Mouse (Mus musculus): ENCODE measurements around the gene Chchd4. TPM values are rescaled to one million over a fixed set of nuclear protein-coding genes. Genes with fewer than 3 reads are reported as not detected.

The Chchd4 gene
- polyA plus RNA-seq, 1 experiment from 2014 or later, result 34.2 TPM

DNA sequence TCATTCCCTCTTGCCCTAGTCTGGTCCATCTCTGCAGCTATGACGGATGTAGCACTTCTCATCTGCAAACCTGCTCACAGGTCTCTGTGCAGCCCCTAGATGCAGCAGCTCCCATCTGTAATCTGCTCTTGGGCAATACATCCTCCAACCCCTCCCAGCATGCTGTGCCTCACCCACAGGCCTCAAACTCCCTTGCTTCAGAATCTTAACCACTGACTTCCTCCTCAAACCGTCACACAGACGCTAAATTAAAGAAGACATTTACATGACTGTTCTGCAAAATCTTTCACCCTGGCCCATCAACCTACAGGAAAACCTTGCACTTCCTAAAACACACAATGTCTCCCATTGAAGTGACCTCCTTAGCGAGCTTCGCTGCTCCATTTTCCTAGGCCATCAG lies 32.7 kb upstream of the Chchd4 start:
- peaks cover 68% of the 10 kb centered on the region for H3K36me3 ChIP-seq (ENCODE audit: insufficient read depth, low read length)
- H3K4me3 ChIP-seq (ENCODE audit: low read length), result no peak overlapping the region
- no peak overlapping the region for H3K4me2 ChIP-seq (replicated peaks; ENCODE audit: low read depth, low read length)
- WGBS, result 91% methylated on average over 5 of the region's 5 CpGs
- no peaks in the 10 kb centered on the region; the same call in 1 of the 2 replicates for H3K9me3 ChIP-seq (ENCODE audit: low read length)
- ATAC-seq (ENCODE audit: low FRiP score, low TSS enrichment), result no peak
- H3K4me1 ChIP-seq (ENCODE audit: insufficient read depth, low read length), result no peaks in the 10 kb centered on the region
- H3K27me3 ChIP-seq (ENCODE audit: insufficient read depth, low read length), result no peaks in the 10 kb centered on the region
- no peak overlapping the region for H3K27ac ChIP-seq (ENCODE audit: low read length)
- no peak overlapping the region for H3K9ac ChIP-seq (replicated peaks; ENCODE audit: low read length)

DNA sequence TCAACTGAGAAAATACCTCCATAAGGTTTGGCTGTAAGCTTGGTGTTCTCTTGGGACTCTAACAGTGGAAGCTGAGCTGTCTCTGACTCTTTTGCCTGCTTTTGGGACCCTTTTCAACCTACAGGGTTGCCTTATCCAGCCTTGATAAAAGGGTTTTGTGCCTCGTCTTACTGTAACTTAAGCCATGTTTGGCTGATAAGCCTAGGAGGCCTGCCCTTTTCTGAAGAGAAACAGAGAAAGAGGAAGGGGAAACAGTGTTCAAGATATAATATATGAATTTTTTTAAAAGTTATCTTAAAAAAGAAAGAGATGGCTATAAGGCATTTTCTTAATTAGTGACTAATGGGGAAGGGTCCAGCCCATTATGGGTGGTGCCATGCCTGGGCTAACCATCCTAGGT lies 30.0 kb upstream of the Chchd4 start:
- H3K4me3 ChIP-seq (ENCODE audit: low read length), result no peak overlapping the region
- whole genome bisulfite sequencing, result 80% methylated on average over 1 of the region's 1 CpGs
- H3K4me2 ChIP-seq (replicated peaks; ENCODE audit: low read depth, low read length), result no peak overlapping the region
- no peaks in the 10 kb centered on the region for H3K27me3 ChIP-seq (ENCODE audit: insufficient read depth, low read length)
- H3K9me3 ChIP-seq (ENCODE audit: low read length), result no peaks in the 10 kb centered on the region; the same call in 1 of the 2 replicates
- no peak overlapping the region for H3K27ac ChIP-seq (ENCODE audit: low read length)
- H3K36me3 ChIP-seq (ENCODE audit: insufficient read depth, low read length), result peaks cover 93% of the 10 kb centered on the region
- ATAC-seq (ENCODE audit: low FRiP score, low TSS enrichment), result no peak
- H3K4me1 ChIP-seq (ENCODE audit: insufficient read depth, low read length), result no peaks in the 10 kb centered on the region
- H3K9ac ChIP-seq (replicated peaks; ENCODE audit: low read length), result no peak overlapping the region

DNA sequence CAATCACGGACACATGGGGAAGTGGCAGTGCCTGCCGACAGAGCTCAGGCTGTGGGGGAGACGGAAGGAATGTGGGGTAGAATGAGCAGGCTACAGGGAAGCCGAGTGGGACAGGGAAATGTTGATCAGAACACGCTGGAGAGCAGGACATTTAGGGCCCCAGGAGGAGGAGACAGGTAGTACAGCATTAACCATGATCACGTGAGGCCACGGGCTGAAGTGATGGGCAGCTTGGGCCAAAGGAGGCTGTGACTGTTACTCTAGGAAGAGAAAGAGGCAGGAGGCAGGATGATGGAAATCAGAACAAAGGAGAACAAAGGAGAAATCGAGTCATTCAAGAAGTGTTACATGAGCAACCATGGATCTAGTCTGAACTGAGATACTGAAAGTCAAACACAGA lies 21.2 kb upstream of the Chchd4 start:
- H3K27me3 ChIP-seq (ENCODE audit: insufficient read depth, low read length), result no peaks in the 10 kb centered on the region
- H3K9me3 ChIP-seq (ENCODE audit: low read length), result no peaks in the 10 kb centered on the region
- no peak for ATAC-seq (ENCODE audit: low FRiP score, low TSS enrichment)
- 89% methylated on average over 8 of the region's 8 CpGs for WGBS
- no peaks in the 10 kb centered on the region for H3K4me1 ChIP-seq (ENCODE audit: insufficient read depth, low read length)
- H3K4me2 ChIP-seq (replicated peaks; ENCODE audit: low read depth, low read length), result no peak overlapping the region
- peaks cover 70% of the 10 kb centered on the region for H3K36me3 ChIP-seq (ENCODE audit: insufficient read depth, low read length)
- H3K27ac ChIP-seq (ENCODE audit: low read length), result no peak overlapping the region
- H3K4me3 ChIP-seq (ENCODE audit: low read length), result no peak overlapping the region
- no peak overlapping the region for H3K9ac ChIP-seq (replicated peaks; ENCODE audit: low read length)

DNA sequence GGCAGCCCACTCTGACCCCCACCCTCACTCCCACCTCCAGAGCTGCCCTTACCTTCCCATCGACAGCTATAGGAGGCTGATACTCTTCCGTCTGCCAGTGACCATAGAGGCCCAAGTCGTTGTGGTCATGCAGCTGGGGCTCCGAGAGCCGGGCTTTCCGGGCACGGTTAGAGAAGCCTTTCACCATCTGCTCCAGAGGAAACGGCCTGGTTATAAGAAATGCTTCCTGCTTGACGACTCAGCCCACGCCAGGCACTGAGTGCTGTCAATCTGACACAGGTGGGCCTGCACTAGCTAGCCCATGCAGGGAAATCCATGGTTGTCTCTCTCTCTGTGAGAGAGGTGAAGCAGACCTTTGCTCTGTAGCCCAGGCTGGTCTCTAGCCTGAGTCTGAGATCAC lies 19.7 kb upstream of the Chchd4 start:
- Histone ChIP-seq H3K4me3 (ENCODE audit: low read length) (no peak overlapping the region), H3K4me1 (ENCODE audit: insufficient read depth, low read length) (no peaks in the 10 kb centered on the region), H3K27me3 (ENCODE audit: insufficient read depth, low read length) (no peaks in the 10 kb centered on the region), H3K4me2 (replicated peaks; ENCODE audit: low read depth, low read length) (no peak overlapping the region), H3K9me3 (ENCODE audit: low read length) (no peaks in the 10 kb centered on the region), H3K36me3 (ENCODE audit: insufficient read depth, low read length) (peaks cover 61% of the 10 kb centered on the region), H3K9ac (replicated peaks; ENCODE audit: low read length) (no peak overlapping the region), H3K27ac (ENCODE audit: low read length) (no peak overlapping the region)
- no peak for ATAC-seq (ENCODE audit: low FRiP score, low TSS enrichment)
- 90% methylated on average over 10 of the region's 10 CpGs for WGBS

DNA sequence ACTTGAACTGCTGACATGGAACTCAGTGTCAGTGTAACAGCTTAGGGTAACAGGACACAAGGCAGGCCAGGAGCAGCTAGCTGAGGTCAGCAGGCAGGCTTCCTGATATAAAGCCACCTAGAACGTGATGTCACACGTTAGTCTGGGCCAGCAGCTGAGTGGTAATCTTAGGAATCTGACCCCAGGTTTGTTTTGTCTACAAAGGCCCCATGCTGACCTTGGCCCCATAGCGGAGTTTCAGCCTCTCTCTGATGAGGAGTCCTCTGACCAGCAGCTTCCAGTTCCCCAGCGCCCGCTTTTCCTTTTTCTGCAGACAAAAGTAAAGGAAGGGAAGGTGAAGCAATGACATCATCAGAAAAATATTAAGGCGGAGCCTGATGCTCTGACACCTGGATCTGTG lies 17.7 kb upstream of the Chchd4 start:
- 62% methylated on average over 6 of the region's 6 CpGs for WGBS
- Histone ChIP-seq H3K4me2 (replicated peaks; ENCODE audit: low read depth, low read length) (no peak overlapping the region), H3K27me3 (ENCODE audit: insufficient read depth, low read length) (no peaks in the 10 kb centered on the region), H3K9ac (replicated peaks; ENCODE audit: low read length) (no peak overlapping the region), H3K9me3 (ENCODE audit: low read length) (no peaks in the 10 kb centered on the region), H3K27ac (ENCODE audit: low read length) (no peak overlapping the region), H3K4me1 (ENCODE audit: insufficient read depth, low read length) (no peaks in the 10 kb centered on the region), H3K36me3 (ENCODE audit: insufficient read depth, low read length) (peaks cover 62% of the 10 kb centered on the region), H3K4me3 (ENCODE audit: low read length) (no peak overlapping the region)
- no peak for ATAC-seq (ENCODE audit: low FRiP score, low TSS enrichment)

DNA sequence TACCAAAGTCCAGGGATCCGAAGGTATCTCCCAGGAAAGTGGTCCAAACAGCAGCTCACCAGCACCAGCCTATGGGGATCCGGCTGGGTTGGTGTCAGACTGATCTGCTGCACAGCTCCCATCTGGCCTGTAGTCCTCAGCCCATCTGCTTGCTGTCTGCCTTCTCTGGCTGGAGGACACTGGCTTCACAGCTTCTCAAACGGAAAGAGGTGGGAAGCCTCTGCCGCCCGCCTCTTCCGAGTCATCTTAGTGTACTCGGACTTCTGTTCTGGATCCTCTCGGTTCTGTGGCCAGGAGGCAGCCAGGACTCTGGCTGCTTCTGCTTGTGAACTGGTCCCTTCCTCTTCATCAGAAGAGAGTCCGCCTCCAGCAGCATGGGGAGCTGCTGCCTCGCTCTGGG lies 16.5 kb upstream of the Chchd4 start:
- Histone ChIP-seq H3K27me3 (ENCODE audit: insufficient read depth, low read length) (no peaks in the 10 kb centered on the region), H3K27ac (ENCODE audit: low read length) (no peak overlapping the region), H3K9me3 (ENCODE audit: low read length) (no peaks in the 10 kb centered on the region), H3K4me2 (replicated peaks; ENCODE audit: low read depth, low read length) (no peak overlapping the region), H3K4me1 (ENCODE audit: insufficient read depth, low read length) (no peaks in the 10 kb centered on the region), H3K4me3 (ENCODE audit: low read length) (no peak overlapping the region), H3K36me3 (ENCODE audit: insufficient read depth, low read length) (peaks cover 67% of the 10 kb centered on the region), H3K9ac (replicated peaks; ENCODE audit: low read length) (no peak overlapping the region)
- no peak for ATAC-seq (ENCODE audit: low FRiP score, low TSS enrichment)
- 92% methylated on average over 10 of the region's 10 CpGs for WGBS

DNA sequence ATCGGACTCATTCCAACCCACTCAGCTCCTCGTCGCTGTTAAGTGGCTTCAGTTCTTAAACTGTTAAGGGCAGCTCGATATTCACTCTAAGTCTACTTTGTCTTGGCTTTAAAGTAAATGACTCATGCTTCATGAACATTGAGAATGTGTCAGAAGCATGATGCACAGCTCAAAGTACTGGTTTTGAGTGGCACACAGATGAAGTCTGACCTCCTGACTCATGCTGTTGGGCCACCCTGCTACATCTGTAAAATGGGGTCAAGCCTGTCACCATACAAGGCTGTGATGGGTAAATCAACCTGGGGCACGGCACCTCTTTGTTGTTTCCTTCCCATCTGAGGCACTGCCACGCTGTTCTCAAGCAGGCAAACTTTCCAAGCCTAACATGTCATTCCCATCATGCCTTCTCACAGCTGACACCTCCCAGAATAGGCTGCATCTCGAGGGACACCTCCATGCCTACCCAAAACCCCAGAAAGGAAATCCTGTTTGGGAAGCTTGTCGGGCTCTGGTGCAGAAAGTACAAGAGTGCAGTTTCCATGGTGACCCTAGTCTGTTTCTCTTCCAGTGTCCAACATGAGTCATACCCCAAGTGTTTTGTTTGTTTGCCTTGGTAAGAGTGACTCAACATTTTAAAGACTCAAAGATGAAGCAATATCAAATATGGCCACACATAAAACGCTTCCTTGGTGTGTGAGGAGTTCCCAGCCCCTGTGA lies 15.3 kb upstream of the Chchd4 start:
- no peak overlapping the region for H3K4me2 ChIP-seq (replicated peaks; ENCODE audit: low read depth, low read length)
- H3K4me1 ChIP-seq (ENCODE audit: insufficient read depth, low read length), result no peaks in the 10 kb centered on the region
- H3K36me3 ChIP-seq (ENCODE audit: insufficient read depth, low read length), result peaks cover 70% of the 10 kb centered on the region
- no peak overlapping the region for H3K9ac ChIP-seq (replicated peaks; ENCODE audit: low read length)
- no peak overlapping the region for H3K4me3 ChIP-seq (ENCODE audit: low read length)
- 76% methylated on average over 9 of the region's 9 CpGs for WGBS
- H3K9me3 ChIP-seq (ENCODE audit: low read length), result no peaks in the 10 kb centered on the region
- no peak overlapping the region for H3K27ac ChIP-seq (ENCODE audit: low read length)
- no peaks in the 10 kb centered on the region for H3K27me3 ChIP-seq (ENCODE audit: insufficient read depth, low read length)
- no peak for ATAC-seq (ENCODE audit: low FRiP score, low TSS enrichment)

DNA sequence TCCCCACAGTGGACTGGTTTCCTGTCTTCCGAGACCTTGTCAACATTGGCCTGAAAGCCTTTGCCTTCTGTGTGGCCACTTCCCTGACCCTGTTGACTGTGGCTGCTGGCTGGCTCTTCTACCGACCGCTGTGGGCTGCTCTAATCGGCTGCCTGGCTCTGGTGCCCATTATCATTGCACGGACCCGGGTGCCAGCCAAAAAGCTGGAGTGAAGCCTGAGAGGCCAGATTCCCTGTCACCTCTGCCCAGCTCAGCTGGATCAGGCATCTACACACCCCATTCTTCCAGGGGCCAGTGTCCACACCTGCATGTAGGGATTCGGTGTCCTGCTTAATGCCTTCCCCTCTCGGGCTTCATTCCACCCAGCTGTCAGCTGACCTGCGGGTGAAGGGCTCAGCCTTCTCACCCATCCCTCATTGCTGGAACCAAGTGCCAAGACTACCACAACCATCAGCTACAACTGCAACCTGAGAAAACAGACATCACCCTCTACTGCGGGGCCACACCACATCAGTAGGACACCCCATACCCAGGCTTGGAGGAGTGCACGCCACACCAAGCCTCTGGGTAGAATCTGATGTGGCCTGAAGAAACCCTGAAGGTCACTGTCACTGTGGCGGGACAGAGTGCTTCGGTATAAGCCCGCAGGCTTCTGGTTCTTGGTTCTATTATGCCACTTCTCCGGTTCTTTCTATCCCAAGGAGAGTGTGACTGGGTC lies 13.5 kb upstream of the Chchd4 start:
- ATAC-seq (ENCODE audit: low FRiP score, low TSS enrichment), result no peak
- no peak overlapping the region for H3K4me2 ChIP-seq (replicated peaks; ENCODE audit: low read depth, low read length)
- H3K9ac ChIP-seq (replicated peaks; ENCODE audit: low read length), result no peak overlapping the region
- no peaks in the 10 kb centered on the region for H3K9me3 ChIP-seq (ENCODE audit: low read length)
- H3K27ac ChIP-seq (ENCODE audit: low read length), result no peak overlapping the region
- H3K4me3 ChIP-seq (ENCODE audit: low read length), result no peak overlapping the region
- H3K27me3 ChIP-seq (ENCODE audit: insufficient read depth, low read length), result no peaks in the 10 kb centered on the region
- 89% methylated on average over 15 of the region's 15 CpGs for WGBS
- no peaks in the 10 kb centered on the region for H3K4me1 ChIP-seq (ENCODE audit: insufficient read depth, low read length)
- peaks cover 73% of the 10 kb centered on the region for H3K36me3 ChIP-seq (ENCODE audit: insufficient read depth, low read length)

DNA sequence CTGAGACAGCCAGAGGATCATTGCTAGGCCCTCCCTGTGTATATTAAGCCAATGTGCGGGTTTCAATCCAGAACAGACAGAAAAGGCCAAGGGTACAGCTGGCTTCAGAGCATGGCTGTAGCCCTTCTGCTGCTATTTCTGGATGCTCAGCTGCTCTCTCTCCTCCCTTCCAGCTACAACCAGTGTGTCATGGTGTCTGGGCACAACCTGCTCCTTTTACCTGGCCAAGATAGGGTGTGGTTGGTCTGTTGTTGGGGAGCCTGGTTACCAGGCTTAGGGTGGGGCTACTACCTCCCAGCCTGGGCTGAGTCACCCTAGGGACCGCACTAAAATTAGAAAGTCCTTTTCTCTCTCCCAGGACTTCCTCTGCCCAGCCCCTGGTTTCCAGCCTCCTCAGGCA lies 10.0 kb upstream of the Chchd4 start:
- Histone ChIP-seq H3K4me3 (ENCODE audit: low read length) (no peak overlapping the region), H3K36me3 (ENCODE audit: insufficient read depth, low read length) (peaks cover 86% of the 10 kb centered on the region), H3K27me3 (ENCODE audit: insufficient read depth, low read length) (no peaks in the 10 kb centered on the region), H3K9ac (replicated peaks; ENCODE audit: low read length) (no peak overlapping the region), H3K27ac (ENCODE audit: low read length) (no peak overlapping the region), H3K4me1 (ENCODE audit: insufficient read depth, low read length) (no peaks in the 10 kb centered on the region), H3K4me2 (replicated peaks; ENCODE audit: low read depth, low read length) (no peak overlapping the region), H3K9me3 (ENCODE audit: low read length) (no peaks in the 10 kb centered on the region)
- ATAC-seq (ENCODE audit: low FRiP score, low TSS enrichment), result no peak
- 88% methylated on average over 2 of the region's 2 CpGs for WGBS

DNA sequence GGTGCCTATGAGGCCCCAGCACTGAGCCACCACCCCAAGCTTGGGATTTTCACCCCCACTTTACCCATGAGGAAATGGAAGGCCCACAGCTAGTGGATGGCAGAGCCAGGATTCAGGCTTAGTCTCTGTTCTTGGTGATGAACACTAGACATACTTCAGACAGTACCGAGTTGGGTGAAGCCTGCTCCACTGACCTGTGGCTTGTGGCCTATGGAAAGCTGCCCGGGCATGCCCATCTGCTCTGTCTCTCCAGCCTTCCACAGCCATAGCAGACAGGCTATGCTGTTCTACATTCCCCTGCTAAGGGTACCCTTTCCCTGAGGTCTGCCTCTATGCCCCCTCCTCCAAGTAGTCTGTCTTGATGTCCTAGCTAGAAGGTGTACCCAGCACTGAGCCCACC lies 3.2 kb upstream of the Chchd4 start:
- no peak overlapping the region for H3K4me3 ChIP-seq (ENCODE audit: low read length)
- 86% methylated on average over 2 of the region's 2 CpGs for WGBS
- H3K27me3 ChIP-seq (ENCODE audit: insufficient read depth, low read length), result no peaks in the 10 kb centered on the region
- peaks cover 22% of the 10 kb centered on the region for H3K4me1 ChIP-seq (ENCODE audit: insufficient read depth, low read length)
- H3K9me3 ChIP-seq (ENCODE audit: low read length), result no peaks in the 10 kb centered on the region
- no peak overlapping the region for H3K27ac ChIP-seq (ENCODE audit: low read length)
- peaks cover 42% of the 10 kb centered on the region for H3K36me3 ChIP-seq (ENCODE audit: insufficient read depth, low read length)
- H3K4me2 ChIP-seq (replicated peaks; ENCODE audit: low read depth, low read length), result no peak overlapping the region
- H3K9ac ChIP-seq (replicated peaks; ENCODE audit: low read length), result no peak overlapping the region
- no peak for ATAC-seq (ENCODE audit: low FRiP score, low TSS enrichment)
